Mouse (Mus musculus) hindbrain, postnatal 0 days (tissue): ENCODE data around the gene Mapk1ip1l. TPM values are rescaled to one million over a fixed set of nuclear protein-coding genes. Genes with fewer than 3 reads are reported as not detected.
A peak's percentile ranks its signal among the peaks of the same experiment; 100 is the strongest.

Experiments
- ATAC-seq: fragments of 200-750 bp; cut with Nextera tagmentation; 2 replicates; pipeline ENCODE4 v1.8.0; 2017; ENCODE audit warnings: mild to moderate bottlenecking, moderate TSS enrichment, moderate library complexity
- DNase-seq: peaks from one replicate; pipeline ENCODE4 v3.0.0-alpha.2; 2015; ENCODE audit warnings: low spot score
- H3K27ac ChIP-seq: fragments of 300-500 bp; sonication (generic); 2 replicates; pipeline ENCODE4 v1.5.1; 2014; ENCODE audit warnings: mild to moderate bottlenecking
- H3K27me3 ChIP-seq: fragments of 300-500 bp; sonication (generic); 2 replicates; pipeline ENCODE4 v1.6.1; 2014; ENCODE audit warnings: low read length, mixed read lengths; ENCODE audit not compliant: insufficient read depth
- H3K36me3 ChIP-seq: fragments of 300-500 bp; sonication (generic); 2 replicates; pipeline ENCODE4 v1.6.1; 2014; ENCODE audit warnings: low read length, mixed read lengths; ENCODE audit not compliant: insufficient read depth
- H3K4me1 ChIP-seq: fragments of 300-500 bp; sonication (generic); 2 replicates; pipeline ENCODE4 v1.6.1; 2014; ENCODE audit warnings: antibody characterized with exemption, low read length, mixed read lengths; ENCODE audit not compliant: insufficient read depth
- H3K4me2 ChIP-seq: fragments of 300-500 bp; sonication (generic); 2 replicates; pipeline ENCODE4 v1.6.1; 2014; ENCODE audit warnings: low read depth, mild to moderate bottlenecking, low read length, moderate library complexity, mixed read lengths
- H3K4me3 ChIP-seq: fragments of 300-500 bp; sonication (generic); 2 replicates; pipeline ENCODE4 v1.5.1; 2014; ENCODE audit warnings: low read length
- H3K9ac ChIP-seq: fragments of 300-500 bp; sonication (generic); replicated peaks from 2 replicates; pipeline ENCODE4 v1.6.1; 2014; ENCODE audit warnings: mild to moderate bottlenecking, low read length, moderate library complexity, mixed read lengths
- H3K9me3 ChIP-seq: fragments of 300-500 bp; sonication (generic); 2 replicates; pipeline ENCODE4 v1.6.1; 2016; ENCODE audit warnings: low read length, mixed read lengths
- CTCF ChIP-seq: IDR thresholded peaks from 2 replicates; pipeline ENCODE4 v1.5.1; 2016; ENCODE audit warnings: antibody characterized with exemption, control low read depth, low read depth
- WGBS: fragments of 180-500 bp; shearing (Covaris S2); extraction: QIAGEN DNeasy Blood & Tissue Kit; methylation state at CpG from one replicate; pipeline ENCODE4 v1.1.7; 2014; 5-methylcytosine and 5-hydroxymethylcytosine counted together
- polyA plus RNA-seq: library from polyadenylated mRNA; unstranded; fragments of >200 nt; fragmentation: Nextera tagmentation; extraction: Ambion mirVana; gene quantifications from 2 replicates; pipeline ENCODE4 v1.2.1, GENCODE M21; 2015
- total RNA-seq: library from RNA; depleted of rRNA; stranded (reverse); fragments of >200 nt; gene quantifications from 2 replicates; pipeline ENCODE4 v1.2.3, GENCODE M21; 2014; rRNA removed

The Mapk1ip1l gene
- total and polyA plus RNA-seq, 2 experiments from 2014 or later: 33.9 to 50.3 TPM

DNA sequence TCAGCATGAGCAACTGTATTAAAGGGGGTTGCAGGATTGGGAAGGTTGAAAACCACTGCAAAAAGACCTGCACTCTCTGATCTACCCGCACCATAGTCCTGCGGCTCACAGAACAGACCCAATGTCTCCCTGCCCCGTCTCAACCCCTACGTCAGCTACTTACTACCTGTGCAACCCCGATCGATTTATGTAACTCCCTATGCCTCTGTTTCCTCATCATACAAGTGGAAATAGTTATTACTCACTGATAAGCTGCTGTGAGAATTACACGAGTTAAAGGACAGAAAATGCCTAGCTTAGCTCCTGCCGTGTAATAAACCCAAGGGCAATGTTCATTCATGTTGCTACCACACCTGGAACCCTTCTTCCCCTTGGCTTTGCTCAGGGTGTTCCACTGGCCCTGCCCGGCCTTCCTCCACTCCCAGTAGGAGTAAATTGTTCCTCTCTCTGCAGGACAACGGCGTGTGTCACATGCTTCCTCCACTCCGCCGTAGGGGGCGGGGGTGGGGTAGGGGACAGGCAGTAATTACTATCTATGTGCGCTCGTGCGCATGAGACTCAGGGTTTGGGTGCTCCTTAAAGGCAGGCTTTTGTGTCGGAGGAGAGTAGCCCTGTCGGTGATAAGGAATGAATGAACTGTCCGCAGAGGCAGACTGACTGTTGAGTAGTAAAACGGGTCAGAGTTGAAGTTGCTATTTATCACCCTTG, 66.8 kb downstream of the Mapk1ip1l start:
- Histone ChIP-seq H3K27me3 (no peaks in the 10 kb centered on the region), H3K9me3 (no peaks in the 10 kb centered on the region), H3K27ac (no peak overlapping the region), H3K4me3 (no peak overlapping the region), H3K4me2 (peak overlapping the region; percentile 11), H3K4me1 (peaks cover 8% of the 10 kb centered on the region; the same call in 1 of the 2 replicates), H3K36me3 (no peaks in the 10 kb centered on the region), H3K9ac (no peak overlapping the region)
- 40% methylated on average over 21 of the region's 21 CpGs for WGBS
- ATAC-seq (peak; percentile 22), DNase-seq (peak; percentile 34)
- TF ChIP-seq CTCF: no peak

GRCm38 (mm10) chr14:47366881-47367321, 68.8 kb downstream of the Mapk1ip1l start:
- Histone ChIP-seq H3K36me3 (no peaks in the 10 kb centered on the region), H3K4me3 (no peak overlapping the region), H3K4me2 (no peak overlapping the region), H3K9me3 (no peaks in the 10 kb centered on the region), H3K4me1 (peaks cover 8% of the 10 kb centered on the region; the same call in 1 of the 2 replicates), H3K27ac (peak overlapping the region; percentile 74), H3K9ac (no peak overlapping the region), H3K27me3 (no peaks in the 10 kb centered on the region)
- 18% methylated on average over 7 of the region's 7 CpGs for WGBS
- no peak for TF ChIP-seq CTCF
- peak; percentile 73 for DNase-seq
- ATAC-seq: peak; percentile 63

DNA sequence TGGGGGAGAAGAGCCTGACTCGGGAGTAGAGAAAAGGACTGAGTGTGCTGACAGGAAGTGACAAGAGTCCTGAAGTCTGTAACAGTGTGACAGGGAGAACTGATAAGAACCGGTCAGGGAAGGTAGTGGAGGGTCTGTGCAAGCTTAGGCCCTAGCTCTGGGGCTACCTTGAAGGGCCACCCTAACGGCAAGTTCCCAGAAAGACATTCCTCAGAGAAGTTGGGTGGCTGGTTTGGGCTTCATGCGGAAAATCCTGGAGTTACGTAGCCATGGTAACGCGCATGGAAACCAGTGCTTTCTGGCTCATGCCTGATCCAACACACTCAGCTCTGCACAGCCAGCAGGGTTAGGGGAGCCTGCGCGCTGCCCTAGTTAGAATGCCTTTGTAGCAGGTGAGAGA, 69.4 kb downstream of the Mapk1ip1l start, which contains the start of gene Lgals3:
Gene Lgals3, plus strand, starts transcription at position 291 of the 400 bp plus-strand sequence.
- DNase-seq (peak; percentile 90), ATAC-seq (peak; percentile 92)
- Histone ChIP-seq H3K36me3 (no peaks in the 10 kb centered on the region), H3K9ac (0 out of 2 replicates have a peak within 1 kb of the TSS, but pooled peaks have one; percentile 14), H3K4me3 (no peak within 1 kb of the TSS), H3K4me1 (peaks cover 8% of the 10 kb centered on the region; the same call in 1 of the 2 replicates), H3K9me3 (no peaks in the 10 kb centered on the region), H3K27me3 (no peaks in the 10 kb centered on the region), H3K27ac (peak within 1 kb of the TSS; percentile 74), H3K4me2 (peak within 1 kb of the TSS; percentile 34)
- WGBS: 18% methylated on average over 9 of the region's 9 CpGs
- no peak for TF ChIP-seq CTCF

GRCm38 (mm10) chr14:47369741-47370140, 71.7 kb downstream of the Mapk1ip1l start:
- Histone ChIP-seq H3K4me3 (no peak overlapping the region), H3K36me3 (no peaks in the 10 kb centered on the region), H3K27ac (no peak overlapping the region), H3K27me3 (peaks cover 5% of the 10 kb centered on the region; the same call in 1 of the 2 replicates), H3K4me1 (peaks cover 21% of the 10 kb centered on the region), H3K9me3 (no peaks in the 10 kb centered on the region), H3K4me2 (no peak overlapping the region), H3K9ac (no peak overlapping the region)
- ATAC-seq: no peak
- DNase-seq: no peak
- 84% methylated on average over 5 of the region's 5 CpGs for WGBS
- TF ChIP-seq CTCF: no peak

GRCm38 (mm10) chr14:47370790-47371189, 72.7 kb downstream of the Mapk1ip1l start:
- DNase-seq (no peak), ATAC-seq (no peak)
- TF ChIP-seq CTCF: no peak
- Histone ChIP-seq H3K4me1 (peaks cover 21% of the 10 kb centered on the region), H3K4me3 (no peak overlapping the region), H3K9ac (no peak overlapping the region), H3K4me2 (no peak overlapping the region), H3K9me3 (no peaks in the 10 kb centered on the region), H3K27ac (no peak overlapping the region), H3K27me3 (peaks cover 5% of the 10 kb centered on the region; the same call in 1 of the 2 replicates), H3K36me3 (no peaks in the 10 kb centered on the region)
- 72% methylated on average over 3 of the region's 3 CpGs for WGBS

GRCm38 (mm10) chr14:47371689-47372088, 73.6 kb downstream of the Mapk1ip1l start:
- peaks cover 5% of the 10 kb centered on the region; the same call in 1 of the 2 replicates for H3K27me3 ChIP-seq
- H3K27ac ChIP-seq: no peak overlapping the region
- H3K9ac ChIP-seq: no peak overlapping the region
- no peak overlapping the region for H3K4me2 ChIP-seq
- no peak for TF ChIP-seq CTCF
- peaks cover 16% of the 10 kb centered on the region for H3K4me1 ChIP-seq
- H3K36me3 ChIP-seq: no peaks in the 10 kb centered on the region
- H3K4me3 ChIP-seq: no peak overlapping the region
- DNase-seq: no peak
- H3K9me3 ChIP-seq: no peaks in the 10 kb centered on the region
- 61% methylated on average over 6 of the region's 6 CpGs for WGBS
- ATAC-seq: no peak

Other genes with a start within 250 kb of the Mapk1ip1l start
- 6.2 and 10.7 TPM in 2 replicates for gene Gch1, start 108.9 kb upstream of the Mapk1ip1l start, total RNA-seq
- 6.1 and 6.2 TPM in 2 replicates for gene Gch1, start 108.9 kb upstream of the Mapk1ip1l start, polyA plus RNA-seq
- gene Wdhd1, start 21.4 kb upstream of the Mapk1ip1l start, total RNA-seq: 8.5 and 10.7 TPM in 2 replicates
- gene Wdhd1, start 21.4 kb upstream of the Mapk1ip1l start, polyA plus RNA-seq: 9.4 and 9.7 TPM in 2 replicates
- gene Socs4, start 21.3 kb upstream of the Mapk1ip1l start, total RNA-seq: 5.6 and 7.2 TPM in 2 replicates
- 2.2 and 2.8 TPM in 2 replicates for gene Socs4, start 21.3 kb upstream of the Mapk1ip1l start, polyA plus RNA-seq
- 2.1 and 9.1 TPM in 2 replicates for gene Lgals3, start 69.5 kb downstream of the Mapk1ip1l start, total RNA-seq
- 6.6 and 8.2 TPM in 2 replicates for gene Lgals3, start 69.5 kb downstream of the Mapk1ip1l start, polyA plus RNA-seq
- 6.3 and 10.0 TPM in 2 replicates for gene Dlgap5, start 120.1 kb downstream of the Mapk1ip1l start, total RNA-seq
- gene Dlgap5, start 120.1 kb downstream of the Mapk1ip1l start, polyA plus RNA-seq: 5.5 and 6.5 TPM in 2 replicates
- 20.6 and 62.0 TPM in 2 replicates for gene Fbxo34, start 152.2 kb downstream of the Mapk1ip1l start, total RNA-seq
- 39.7 and 41.0 TPM in 2 replicates for gene Fbxo34, start 152.2 kb downstream of the Mapk1ip1l start, polyA plus RNA-seq